Mouse (Mus musculus): Measurements from ENCODE around the gene Camta2. TPM values are rescaled to one million over a fixed set of nuclear protein-coding genes. Genes with fewer than 3 reads are reported as not detected.

The Camta2 gene
- polyA plus RNA-seq, 1 experiment from 2014 or later = 24.2 TPM

- no peak within 1 kb of the TSS for H3K27ac ChIP-seq
- 53% methylated on average over 5 of the region's 5 CpGs for WGBS
- H3K4me1 ChIP-seq (replicated peaks; ENCODE audit: control insufficient read depth, insufficient read depth, low read length) = no peaks in the 10 kb centered on the region
- DNase-seq (ENCODE audit: low spot score) (no peak), ATAC-seq (ENCODE audit: low FRiP score) (no peak)
- H3K36me3 ChIP-seq (replicated peaks; ENCODE audit: control insufficient read depth, insufficient read depth) = peaks cover 12% of the 10 kb centered on the region; the same call in 1 of the 2 replicates
- H3K4me2 ChIP-seq (replicated peaks) = no peak within 1 kb of the TSS
- H3K9ac ChIP-seq = no peak within 1 kb of the TSS
- H3K4me3 ChIP-seq (replicated peaks; ENCODE audit: low read length) = no peak within 1 kb of the TSS
- H3K27me3 ChIP-seq (ENCODE audit: control insufficient read depth, insufficient read depth, low read length) = no peaks in the 10 kb centered on the region
- no peaks in the 10 kb centered on the region for H3K9me3 ChIP-seq (ENCODE audit: control insufficient read depth, low read length)
Observed at GRCm38 (mm10) chr11:70638714-70639278, 49.1 kb downstream of the Camta2 start, which contains the start of gene Gp1ba. Gp1ba (plus strand) TSS chr11:70639122.

- Histone ChIP-seq H3K9me3 (ENCODE audit: control insufficient read depth, low read length) (no peaks in the 10 kb centered on the region), H3K27me3 (ENCODE audit: control insufficient read depth, insufficient read depth, low read length) (no peaks in the 10 kb centered on the region), H3K9ac (no peak overlapping the region), H3K27ac (no peak overlapping the region), H3K36me3 (replicated peaks; ENCODE audit: control insufficient read depth, insufficient read depth) (peaks cover 8% of the 10 kb centered on the region; the same call in 1 of the 2 replicates), H3K4me3 (replicated peaks; ENCODE audit: low read length) (no peak overlapping the region), H3K4me2 (replicated peaks) (no peak overlapping the region), H3K4me1 (replicated peaks; ENCODE audit: control insufficient read depth, insufficient read depth, low read length) (no peaks in the 10 kb centered on the region)
- ATAC-seq (ENCODE audit: low FRiP score) (no peak), DNase-seq (ENCODE audit: low spot score) (no peak)
- 95% methylated on average over 1 of the region's 1 CpGs for WGBS
Observed at GRCm38 (mm10) chr11:70638293-70638692, 49.6 kb downstream of the Camta2 start.

GRCm38 (mm10) chr11:70637764-70638163 is 50.1 kb downstream of the Camta2 start:
- H3K9me3 ChIP-seq (ENCODE audit: control insufficient read depth, low read length) = no peaks in the 10 kb centered on the region
- no peak overlapping the region for H3K4me2 ChIP-seq (replicated peaks)
- no peaks in the 10 kb centered on the region for H3K27me3 ChIP-seq (ENCODE audit: control insufficient read depth, insufficient read depth, low read length)
- peaks cover 3% of the 10 kb centered on the region; the same call in 1 of the 2 replicates for H3K36me3 ChIP-seq (replicated peaks; ENCODE audit: control insufficient read depth, insufficient read depth)
- H3K27ac ChIP-seq = no peak overlapping the region
- H3K4me3 ChIP-seq (replicated peaks; ENCODE audit: low read length) = no peak overlapping the region
- no peaks in the 10 kb centered on the region for H3K4me1 ChIP-seq (replicated peaks; ENCODE audit: control insufficient read depth, insufficient read depth, low read length)
- 100% methylated on average over 1 of the region's 1 CpGs for WGBS
- ATAC-seq (ENCODE audit: low FRiP score) (no peak), DNase-seq (ENCODE audit: low spot score) (no peak)
- H3K9ac ChIP-seq = no peak overlapping the region

- Histone ChIP-seq H3K27me3 (ENCODE audit: control insufficient read depth, insufficient read depth, low read length) (no peaks in the 10 kb centered on the region), H3K4me1 (replicated peaks; ENCODE audit: control insufficient read depth, insufficient read depth, low read length) (no peaks in the 10 kb centered on the region), H3K36me3 (replicated peaks; ENCODE audit: control insufficient read depth, insufficient read depth) (no peaks in the 10 kb centered on the region), H3K4me3 (replicated peaks; ENCODE audit: low read length) (no peak overlapping the region), H3K27ac (no peak overlapping the region), H3K9ac (no peak overlapping the region), H3K9me3 (ENCODE audit: control insufficient read depth, low read length) (no peaks in the 10 kb centered on the region), H3K4me2 (replicated peaks) (no peak overlapping the region)
- no peak for DNase-seq (ENCODE audit: low spot score)
- WGBS = 86% methylated on average over 4 of the region's 4 CpGs
- ATAC-seq (ENCODE audit: low FRiP score) = no peak
Observed at GRCm38 (mm10) chr11:70635601-70636000, 52.3 kb downstream of the Camta2 start.

GRCm38 (mm10) chr11:70630129-70630528 is 57.8 kb downstream of the Camta2 start:
- H3K27ac ChIP-seq = no peak overlapping the region
- no peaks in the 10 kb centered on the region for H3K27me3 ChIP-seq (ENCODE audit: control insufficient read depth, insufficient read depth, low read length)
- H3K9me3 ChIP-seq (ENCODE audit: control insufficient read depth, low read length) = no peaks in the 10 kb centered on the region
- H3K36me3 ChIP-seq (replicated peaks; ENCODE audit: control insufficient read depth, insufficient read depth) = no peaks in the 10 kb centered on the region
- ATAC-seq (ENCODE audit: low FRiP score) (no peak), DNase-seq (ENCODE audit: low spot score) (no peak)
- no peak overlapping the region for H3K4me3 ChIP-seq (replicated peaks; ENCODE audit: low read length)
- no peak overlapping the region for H3K4me2 ChIP-seq (replicated peaks)
- H3K4me1 ChIP-seq (replicated peaks; ENCODE audit: control insufficient read depth, insufficient read depth, low read length) = no peaks in the 10 kb centered on the region
- 78% methylated on average over 7 of the region's 7 CpGs for WGBS
- H3K9ac ChIP-seq = no peak overlapping the region

GRCm38 (mm10) chr11:70629557-70629956 is 58.3 kb downstream of the Camta2 start:
- Histone ChIP-seq H3K27me3 (ENCODE audit: control insufficient read depth, insufficient read depth, low read length) (no peaks in the 10 kb centered on the region), H3K4me2 (replicated peaks) (no peak overlapping the region), H3K36me3 (replicated peaks; ENCODE audit: control insufficient read depth, insufficient read depth) (no peaks in the 10 kb centered on the region), H3K9me3 (ENCODE audit: control insufficient read depth, low read length) (no peaks in the 10 kb centered on the region), H3K4me1 (replicated peaks; ENCODE audit: control insufficient read depth, insufficient read depth, low read length) (no peaks in the 10 kb centered on the region), H3K9ac (no peak overlapping the region), H3K4me3 (replicated peaks; ENCODE audit: low read length) (no peak overlapping the region), H3K27ac (no peak overlapping the region)
- ATAC-seq (ENCODE audit: low FRiP score) (no peak), DNase-seq (ENCODE audit: low spot score) (no peak)
- 59% methylated on average over 5 of the region's 5 CpGs for WGBS

GRCm38 (mm10) chr11:70628431-70628830 is 59.5 kb downstream of the Camta2 start:
- no peak overlapping the region for H3K9ac ChIP-seq
- DNase-seq (ENCODE audit: low spot score) (no peak), ATAC-seq (ENCODE audit: low FRiP score) (no peak)
- no peaks in the 10 kb centered on the region for H3K4me1 ChIP-seq (replicated peaks; ENCODE audit: control insufficient read depth, insufficient read depth, low read length)
- 81% methylated on average over 2 of the region's 2 CpGs for WGBS
- no peaks in the 10 kb centered on the region for H3K36me3 ChIP-seq (replicated peaks; ENCODE audit: control insufficient read depth, insufficient read depth)
- H3K4me3 ChIP-seq (replicated peaks; ENCODE audit: low read length) = no peak overlapping the region
- no peaks in the 10 kb centered on the region for H3K27me3 ChIP-seq (ENCODE audit: control insufficient read depth, insufficient read depth, low read length)
- H3K27ac ChIP-seq = no peak overlapping the region
- H3K9me3 ChIP-seq (ENCODE audit: control insufficient read depth, low read length) = no peaks in the 10 kb centered on the region
- no peak overlapping the region for H3K4me2 ChIP-seq (replicated peaks)

- Histone ChIP-seq H3K4me1 (replicated peaks; ENCODE audit: control insufficient read depth, insufficient read depth, low read length) (no peaks in the 10 kb centered on the region), H3K9ac (no peak overlapping the region), H3K4me3 (replicated peaks; ENCODE audit: low read length) (no peak overlapping the region), H3K9me3 (ENCODE audit: control insufficient read depth, low read length) (no peaks in the 10 kb centered on the region), H3K4me2 (replicated peaks) (no peak overlapping the region), H3K36me3 (replicated peaks; ENCODE audit: control insufficient read depth, insufficient read depth) (no peaks in the 10 kb centered on the region), H3K27ac (no peak overlapping the region), H3K27me3 (ENCODE audit: control insufficient read depth, insufficient read depth, low read length) (no peaks in the 10 kb centered on the region)
- WGBS = 73% methylated on average over 4 of the region's 4 CpGs
- ATAC-seq (ENCODE audit: low FRiP score) = no peak
- no peak for DNase-seq (ENCODE audit: low spot score)
Observed at GRCm38 (mm10) chr11:70626877-70627276, 61.0 kb downstream of the Camta2 start.

- no peak overlapping the region for H3K9ac ChIP-seq
- no peak for ATAC-seq (ENCODE audit: low FRiP score)
- no peak overlapping the region for H3K27ac ChIP-seq
- no peaks in the 10 kb centered on the region for H3K27me3 ChIP-seq (ENCODE audit: control insufficient read depth, insufficient read depth, low read length)
- no peak overlapping the region for H3K4me2 ChIP-seq (replicated peaks)
- no peaks in the 10 kb centered on the region for H3K36me3 ChIP-seq (replicated peaks; ENCODE audit: control insufficient read depth, insufficient read depth)
- 47% methylated on average over 4 of the region's 4 CpGs for WGBS
- no peaks in the 10 kb centered on the region for H3K4me1 ChIP-seq (replicated peaks; ENCODE audit: control insufficient read depth, insufficient read depth, low read length)
- H3K9me3 ChIP-seq (ENCODE audit: control insufficient read depth, low read length) = no peaks in the 10 kb centered on the region
- no peak overlapping the region for H3K4me3 ChIP-seq (replicated peaks; ENCODE audit: low read length)
- DNase-seq (ENCODE audit: low spot score) = peak; percentile 65
Observed at GRCm38 (mm10) chr11:70625473-70625872, 62.4 kb downstream of the Camta2 start.

All from hindbrain, embryonic 14.5 days (tissue).